Mouse (Mus musculus) liver, adult 2 months (tissue): ENCODE data around the gene C2cd5.

Source experiments
- CTCF ChIP-seq: fragments of 200-500 bp; IDR thresholded peaks from 2 replicates; pipeline ENCODE4 v1.5.1; 2011; ENCODE audit warnings: low read depth, low read length, control low read depth
- POLR2A ChIP-seq: fragments of 200-500 bp; IDR thresholded peaks from 2 replicates; pipeline ENCODE4 v1.6.1; 2011; ENCODE audit warnings: low read length, control low read depth; ENCODE audit not compliant: insufficient read depth; ENCODE audit errors: extremely low read depth

GRCm38 (mm10) chr6:142987616-142988015, 112.3 kb downstream of the C2cd5 start:
- TF ChIP-seq CTCF (no peak), POLR2A (no peak)
